Mouse (Mus musculus): ENCODE data around the gene Slc22a17. TPM values are rescaled to one million over a fixed set of nuclear protein-coding genes. Genes with fewer than 3 reads are reported as not detected.
"Not testable (repeated sequence)": the region's sequence is repeated elsewhere in the genome, so short reads cannot be mapped to it uniquely, and the experiment has no call there.

The Slc22a17 gene
- polyA plus RNA-seq, 1 experiment from 2014 or later: 158 TPM

GRCm38 (mm10) chr14:54950493-54950892 is 37.6 kb upstream of the Slc22a17 start:
- H3K4me2 ChIP-seq: no peak overlapping the region
- H3K27ac ChIP-seq: no peak overlapping the region
- no peaks in the 10 kb centered on the region for H3K36me3 ChIP-seq
- WGBS: 66% methylated on average over 12 of the region's 12 CpGs
- no peak overlapping the region for H3K4me3 ChIP-seq
- no peaks in the 10 kb centered on the region for H3K4me1 ChIP-seq (replicated peaks)
- no peak for ATAC-seq (ENCODE audit: low FRiP score)
- no peak overlapping the region for H3K9ac ChIP-seq
- H3K9me3 ChIP-seq: no peaks in the 10 kb centered on the region
- 0 out of 2 replicates have a peak, but pooled peaks cover 5% of the 10 kb centered on the region for H3K27me3 ChIP-seq

GRCm38 (mm10) chr14:54948781-54949180 is 35.8 kb upstream of the Slc22a17 start:
- Histone ChIP-seq H3K9me3 (no peaks in the 10 kb centered on the region), H3K27ac (no peak overlapping the region), H3K4me1 (replicated peaks) (no peaks in the 10 kb centered on the region), H3K9ac (no peak overlapping the region), H3K4me2 (no peak overlapping the region), H3K4me3 (no peak overlapping the region), H3K27me3 (0 out of 2 replicates have a peak, but pooled peaks cover 5% of the 10 kb centered on the region), H3K36me3 (no peaks in the 10 kb centered on the region)
- WGBS: 89% methylated on average over 9 of the region's 9 CpGs
- ATAC-seq (ENCODE audit: low FRiP score): no peak

GRCm38 (mm10) chr14:54947008-54947407 is 34.1 kb upstream of the Slc22a17 start:
- H3K9me3 ChIP-seq; ATAC-seq (ENCODE audit: low FRiP score); H3K27ac ChIP-seq; H3K27me3 ChIP-seq; H3K4me2 ChIP-seq; H3K9ac ChIP-seq; H3K4me1 ChIP-seq (replicated peaks); H3K36me3 ChIP-seq; H3K4me3 ChIP-seq: not testable (repeated sequence)
- 89% methylated on average over 11 of the region's 11 CpGs for WGBS

- H3K4me1 ChIP-seq (replicated peaks): no peaks in the 10 kb centered on the region
- no peaks in the 10 kb centered on the region for H3K9me3 ChIP-seq
- 0 out of 2 replicates have a peak, but pooled peaks cover 7% of the 10 kb centered on the region for H3K27me3 ChIP-seq
- no peak overlapping the region for H3K4me3 ChIP-seq
- 84% methylated on average over 19 of the region's 19 CpGs for WGBS
- H3K9ac ChIP-seq: no peak overlapping the region
- no peak overlapping the region for H3K4me2 ChIP-seq
- no peak overlapping the region for H3K27ac ChIP-seq
- no peaks in the 10 kb centered on the region for H3K36me3 ChIP-seq
- no peak for ATAC-seq (ENCODE audit: low FRiP score)
These were observed 33.2 kb upstream of the Slc22a17 start for GRCm38 (mm10) chr14:54945975-54946704.

GRCm38 (mm10) chr14:54944939-54945338 is 32.0 kb upstream of the Slc22a17 start:
- no peaks in the 10 kb centered on the region for H3K9me3 ChIP-seq
- no peak overlapping the region for H3K4me2 ChIP-seq
- H3K36me3 ChIP-seq: no peaks in the 10 kb centered on the region
- no peak overlapping the region for H3K9ac ChIP-seq
- H3K4me3 ChIP-seq: no peak overlapping the region
- H3K4me1 ChIP-seq (replicated peaks): no peaks in the 10 kb centered on the region
- WGBS: 72% methylated on average over 2 of the region's 2 CpGs
- H3K27ac ChIP-seq: no peak overlapping the region
- no peak for ATAC-seq (ENCODE audit: low FRiP score)
- H3K27me3 ChIP-seq: 0 out of 2 replicates have a peak, but pooled peaks cover 5% of the 10 kb centered on the region

GRCm38 (mm10) chr14:54943971-54944370 is 31.0 kb upstream of the Slc22a17 start:
- no peaks in the 10 kb centered on the region for H3K4me1 ChIP-seq (replicated peaks)
- no peaks in the 10 kb centered on the region for H3K36me3 ChIP-seq
- H3K27ac ChIP-seq: no peak overlapping the region
- no peak overlapping the region for H3K4me3 ChIP-seq
- 91% methylated on average over 7 of the region's 7 CpGs for whole genome bisulfite sequencing
- H3K27me3 ChIP-seq: 0 out of 2 replicates have a peak, but pooled peaks cover 2% of the 10 kb centered on the region
- no peak overlapping the region for H3K9ac ChIP-seq
- H3K9me3 ChIP-seq: no peaks in the 10 kb centered on the region
- ATAC-seq (ENCODE audit: low FRiP score): no peak
- no peak overlapping the region for H3K4me2 ChIP-seq

GRCm38 (mm10) chr14:54942479-54942878 is 29.5 kb upstream of the Slc22a17 start:
- no peak for ATAC-seq (ENCODE audit: low FRiP score)
- WGBS: 88% methylated on average over 8 of the region's 8 CpGs
- H3K36me3 ChIP-seq: no peaks in the 10 kb centered on the region

GRCm38 (mm10) chr14:54941024-54941978 is 28.4 kb upstream of the Slc22a17 start:
- Histone ChIP-seq H3K4me3 (no peak overlapping the region), H3K36me3 (no peaks in the 10 kb centered on the region), H3K4me2 (no peak overlapping the region), H3K9me3 (no peaks in the 10 kb centered on the region), H3K4me1 (replicated peaks) (peaks cover 5% of the 10 kb centered on the region), H3K27ac (no peak overlapping the region), H3K9ac (no peak overlapping the region), H3K27me3 (0 out of 2 replicates have a peak, but pooled peaks cover 6% of the 10 kb centered on the region)
- 69% methylated on average over 13 of the region's 13 CpGs for WGBS
- no peak for ATAC-seq (ENCODE audit: low FRiP score)

More at GRCm38 (mm10) chr14:54942479-54942878, 29.5 kb upstream of the Slc22a17 start:
- H3K27ac ChIP-seq: no peak overlapping the region
- H3K9ac ChIP-seq: no peak overlapping the region
- 0 out of 2 replicates have a peak, but pooled peaks cover 4% of the 10 kb centered on the region for H3K27me3 ChIP-seq
- H3K4me1 ChIP-seq (replicated peaks): no peaks in the 10 kb centered on the region
- no peak overlapping the region for H3K4me3 ChIP-seq
- no peaks in the 10 kb centered on the region for H3K9me3 ChIP-seq
- no peak overlapping the region for H3K4me2 ChIP-seq

GRCm38 (mm10) chr14:54940176-54940530 is 27.2 kb upstream of the Slc22a17 start:
- 89% methylated on average over 3 of the region's 3 CpGs for WGBS

GRCm38 (mm10) chr14:54939434-54940175 is 26.7 kb upstream of the Slc22a17 start:
- H3K27me3 ChIP-seq: 0 out of 2 replicates have a peak, but pooled peaks cover 6% of the 10 kb centered on the region
- ATAC-seq (ENCODE audit: low FRiP score): no peak
- no peak overlapping the region for H3K4me3 ChIP-seq
- H3K4me2 ChIP-seq: no peak overlapping the region
- H3K27ac ChIP-seq: no peak overlapping the region
- peaks cover 14% of the 10 kb centered on the region for H3K4me1 ChIP-seq (replicated peaks)
- H3K36me3 ChIP-seq: no peaks in the 10 kb centered on the region
- H3K9ac ChIP-seq: no peak overlapping the region
- H3K9me3 ChIP-seq: no peaks in the 10 kb centered on the region
- 53% methylated on average over 12 of the region's 12 CpGs for WGBS

More at GRCm38 (mm10) chr14:54940176-54940530, 27.2 kb upstream of the Slc22a17 start:
- H3K9me3 ChIP-seq: no peaks in the 10 kb centered on the region
- H3K4me1 ChIP-seq (replicated peaks): peaks cover 14% of the 10 kb centered on the region
- H3K9ac ChIP-seq: no peak overlapping the region
- H3K36me3 ChIP-seq: no peaks in the 10 kb centered on the region
- no peak overlapping the region for H3K4me2 ChIP-seq
- ATAC-seq (ENCODE audit: low FRiP score): no peak
- 0 out of 2 replicates have a peak, but pooled peaks cover 6% of the 10 kb centered on the region for H3K27me3 ChIP-seq
- no peak overlapping the region for H3K4me3 ChIP-seq
- no peak overlapping the region for H3K27ac ChIP-seq

GRCm38 (mm10) chr14:54938431-54939219 is 25.7 kb upstream of the Slc22a17 start:
- ATAC-seq (ENCODE audit: low FRiP score): no peak
- Histone ChIP-seq H3K4me1 (replicated peaks) (peaks cover 14% of the 10 kb centered on the region), H3K4me3 (no peak overlapping the region), H3K36me3 (no peaks in the 10 kb centered on the region), H3K4me2 (no peak overlapping the region), H3K27me3 (0 out of 2 replicates have a peak, but pooled peaks cover 6% of the 10 kb centered on the region), H3K9ac (no peak overlapping the region), H3K27ac (no peak overlapping the region), H3K9me3 (no peaks in the 10 kb centered on the region)
- WGBS: 77% methylated on average over 15 of the region's 15 CpGs

Measured in hindbrain, embryonic 13.5 days (tissue).